In the genomic region with DNA sequence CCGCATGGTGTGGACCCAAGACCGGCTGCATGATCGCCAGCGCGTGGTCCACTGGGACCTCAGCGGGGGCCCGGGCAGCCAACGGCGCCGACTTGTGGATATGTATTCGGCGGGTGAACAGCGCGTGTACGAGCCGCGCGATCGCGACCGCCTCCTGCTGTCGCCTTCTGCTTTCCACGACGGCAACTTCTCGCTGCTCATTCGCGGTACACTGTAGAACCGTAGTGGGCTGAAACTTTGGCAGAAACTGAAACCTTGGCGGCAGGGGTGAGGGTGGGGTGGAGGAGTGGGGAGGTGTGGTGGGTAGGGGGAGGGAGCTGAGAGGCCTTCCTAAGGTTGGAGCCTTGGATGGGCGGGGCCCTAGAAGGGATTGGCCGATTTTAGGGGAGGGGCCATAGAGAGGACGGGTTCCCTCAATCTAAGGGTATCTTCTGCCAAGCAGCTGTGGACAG, we compare ENCODE assay signal across 8 mouse cellular contexts. TPM values are rescaled to one million over a fixed set of nuclear protein-coding genes. Genes with fewer than 3 reads are reported as not detected.
DNase-seq lines count a peak whose midpoint lies in the region; ATAC-seq and TF ChIP-seq lines count a peak whose summit lies in the region.

No protein-coding gene starts in this region.

- H3K4me3 ChIP-seq in hindbrain, embryonic 15.5 days: peak overlapping the region; percentile 21
- H3K4me3 ChIP-seq in liver, embryonic 11.5 days (ENCODE audit: low read depth, low read length): peak overlapping the region; percentile 59
- peak overlapping the region; percentile 30 for H3K4me3 ChIP-seq in midbrain, postnatal 0 days (ENCODE audit: low read depth, low read length)

- no peaks in the 10 kb centered on the region for H3K36me3 ChIP-seq in hindbrain, embryonic 15.5 days
- 0 out of 2 replicates have a peak, but pooled peaks cover 3% of the 10 kb centered on the region for H3K36me3 ChIP-seq in liver, embryonic 11.5 days (ENCODE audit: control insufficient read depth, insufficient read depth, low read length)
- no peaks in the 10 kb centered on the region for H3K36me3 ChIP-seq in midbrain, postnatal 0 days (ENCODE audit: insufficient read depth, low read length)

- H3K27ac ChIP-seq in hindbrain, embryonic 15.5 days (replicated peaks): no peak overlapping the region
- H3K27ac ChIP-seq in liver, embryonic 11.5 days (ENCODE audit: low read depth, low read length): no peak overlapping the region
- H3K27ac ChIP-seq in midbrain, postnatal 0 days (ENCODE audit: low read depth, low read length): no peak overlapping the region

- H3K9ac ChIP-seq in hindbrain, embryonic 15.5 days: no peak overlapping the region
- peak overlapping the region; percentile 70 for H3K9ac ChIP-seq in liver, embryonic 11.5 days (ENCODE audit: low read depth, low read length)
- no peak overlapping the region for H3K9ac ChIP-seq in midbrain, postnatal 0 days (replicated peaks; ENCODE audit: low read length, poor library complexity, severe bottlenecking)

- peaks cover 6% of the 10 kb centered on the region for H3K27me3 ChIP-seq in hindbrain, embryonic 15.5 days
- peaks cover 8% of the 10 kb centered on the region for H3K27me3 ChIP-seq in liver, embryonic 11.5 days (replicated peaks; ENCODE audit: control insufficient read depth, insufficient read depth, low read length)
- H3K27me3 ChIP-seq in midbrain, postnatal 0 days (ENCODE audit: insufficient read depth, low read length): peaks cover 7% of the 10 kb centered on the region

- ATAC-seq in hindbrain, embryonic 15.5 days (ENCODE audit: low FRiP score, low read depth): 0 out of 2 replicates have a peak, but pooled peaks have one; percentile 27
- ATAC-seq in liver, embryonic 11.5 days (replicated peaks; ENCODE audit: low FRiP score): peak; percentile 82
- ATAC-seq in midbrain, postnatal 0 days (ENCODE audit: low FRiP score): peak; percentile 53

- under 1% methylated on average over 32 of the region's 32 CpGs for WGBS in hindbrain, embryonic 15.5 days
- 1% methylated on average over 32 of the region's 32 CpGs for WGBS in liver, embryonic 11.5 days
- under 1% methylated on average over 32 of the region's 32 CpGs for WGBS in midbrain, postnatal 0 days

- no peaks in the 10 kb centered on the region for H3K9me3 ChIP-seq in hindbrain, embryonic 15.5 days
- no peaks in the 10 kb centered on the region for H3K9me3 ChIP-seq in liver, embryonic 11.5 days (ENCODE audit: control insufficient read depth, low read length)
- no peaks in the 10 kb centered on the region for H3K9me3 ChIP-seq in midbrain, postnatal 0 days (ENCODE audit: low read length)

- H3K4me1 ChIP-seq in hindbrain, embryonic 15.5 days (replicated peaks): peaks cover 14% of the 10 kb centered on the region
- H3K4me1 ChIP-seq in liver, embryonic 11.5 days (replicated peaks; ENCODE audit: control insufficient read depth, insufficient read depth, low read length): peaks cover 24% of the 10 kb centered on the region
- no peaks in the 10 kb centered on the region; the same call in 1 of the 2 replicates for H3K4me1 ChIP-seq in midbrain, postnatal 0 days (ENCODE audit: insufficient read depth, low read length)

- H3K4me2 ChIP-seq in hindbrain, embryonic 15.5 days: peak overlapping the region; percentile 52
- H3K4me2 ChIP-seq in liver, embryonic 11.5 days: peak overlapping the region; percentile 98
- peak overlapping the region; percentile 53 for H3K4me2 ChIP-seq in midbrain, postnatal 0 days (ENCODE audit: low read depth, low read length, poor library complexity, severe bottlenecking)

- DNase-seq in cerebellum, adult 18-20 months: peak; percentile 38 to 45
- no peak for DNase-seq in cerebellum, adult 9-10 months
- peak; percentile 73 for DNase-seq in c-Kit-positive CD71-positive TER-119-negative erythroid progenitor cells, embryonic 14.5 days (ENCODE audit: low read depth)
- peak; percentile 64 for DNase-seq in gastrocnemius, adult 18-20 months (ENCODE audit: low spot score)
- DNase-seq in liver, embryonic 11.5 days (ENCODE audit: low spot score): peak; percentile 61
- DNase-seq in midbrain, postnatal 0 days (ENCODE audit: low spot score): peak; percentile 40
- DNase-seq in thymus, adult 18-20 months: peak; percentile 46 to 68

- TF ChIP-seq CTCF in midbrain, postnatal 0 days (IDR thresholded peaks at IDR 0.05): peak; percentile 46

RNA-seq across cellular contexts. Expression of a gene that starts 1.5 kb away (rescaled TPM):
- 10 to 100 TPM; 25.0 to 29.7 TPM for total RNA-seq in gastrocnemius, adult 18-20 months (2021)
- polyA plus RNA-seq in hindbrain, embryonic 15.5 days (2015; fragmentation: Nextera tagmentation; extraction: Ambion mirVana): 32.5 and 32.7 TPM in 2 replicates
- polyA plus RNA-seq in liver, embryonic 11.5 days (2014; fragmentation: Nextera tagmentation; extraction: Ambion mirVana): 14.9 and 16.6 TPM in 2 replicates
- 35.5 and 37.2 TPM in 2 replicates for total RNA-seq in midbrain, postnatal 0 days (2014; rRNA removed)
- 27.2 and 32.7 TPM in 2 replicates for polyA plus RNA-seq in midbrain, postnatal 0 days (2015; fragmentation: Nextera tagmentation; extraction: Ambion mirVana)

RNA-seq across cellular contexts. Expression of a gene that starts 6.2 kb away (rescaled TPM):
- 100 to 1,000 TPM; 104 to 106 TPM for total RNA-seq in gastrocnemius, adult 18-20 months (2021)
- polyA plus RNA-seq in hindbrain, embryonic 15.5 days (2015; fragmentation: Nextera tagmentation; extraction: Ambion mirVana): 30.8 and 32.8 TPM in 2 replicates
- 7.0 and 11.0 TPM in 2 replicates for polyA plus RNA-seq in liver, embryonic 11.5 days (2014; fragmentation: Nextera tagmentation; extraction: Ambion mirVana)
- 141 and 156 TPM in 2 replicates for total RNA-seq in midbrain, postnatal 0 days (2014; rRNA removed)
- polyA plus RNA-seq in midbrain, postnatal 0 days (2015; fragmentation: Nextera tagmentation; extraction: Ambion mirVana): 17.5 TPM in 2 replicates

RNA-seq across cellular contexts. Expression of a gene that starts 10.0 kb away (rescaled TPM):
- 10 to 100 TPM; 79.5 to 82.6 TPM for total RNA-seq in gastrocnemius, adult 18-20 months (2021)
- 129 TPM in 2 replicates for polyA plus RNA-seq in hindbrain, embryonic 15.5 days (2015; fragmentation: Nextera tagmentation; extraction: Ambion mirVana)
- polyA plus RNA-seq in liver, embryonic 11.5 days (2014; fragmentation: Nextera tagmentation; extraction: Ambion mirVana): 199 and 212 TPM in 2 replicates
- 90.9 and 102 TPM in 2 replicates for total RNA-seq in midbrain, postnatal 0 days (2014; rRNA removed)
- polyA plus RNA-seq in midbrain, postnatal 0 days (2015; fragmentation: Nextera tagmentation; extraction: Ambion mirVana): 155 and 158 TPM in 2 replicates

RNA-seq across cellular contexts. Expression of a gene that starts 22.1 kb away (rescaled TPM):
- under 1 TPM; 0.09 to 0.12 TPM for total RNA-seq in gastrocnemius, adult 18-20 months (2021)
- polyA plus RNA-seq in hindbrain, embryonic 15.5 days (2015; fragmentation: Nextera tagmentation; extraction: Ambion mirVana): 0.43 and 0.54 TPM in 2 replicates
- polyA plus RNA-seq in liver, embryonic 11.5 days (2014; fragmentation: Nextera tagmentation; extraction: Ambion mirVana): 0.22 and 0.26 TPM in 2 replicates
- 0.38 and 1.2 TPM in 2 replicates for total RNA-seq in midbrain, postnatal 0 days (2014; rRNA removed)
- 0.12 and 0.22 TPM in 2 replicates for polyA plus RNA-seq in midbrain, postnatal 0 days (2015; fragmentation: Nextera tagmentation; extraction: Ambion mirVana)

RNA-seq across cellular contexts. Expression of a gene that starts 28.2 kb away (rescaled TPM):
- total RNA-seq in gastrocnemius, adult 18-20 months (2021): 10 to 100 TPM; 13.0 to 16.2 TPM
- 25.6 and 29.1 TPM in 2 replicates for polyA plus RNA-seq in hindbrain, embryonic 15.5 days (2015; fragmentation: Nextera tagmentation; extraction: Ambion mirVana)
- polyA plus RNA-seq in liver, embryonic 11.5 days (2014; fragmentation: Nextera tagmentation; extraction: Ambion mirVana): 16.4 and 16.9 TPM in 2 replicates
- total RNA-seq in midbrain, postnatal 0 days (2014; rRNA removed): 35.3 and 43.7 TPM in 2 replicates
- polyA plus RNA-seq in midbrain, postnatal 0 days (2015; fragmentation: Nextera tagmentation; extraction: Ambion mirVana): 27.3 and 32.1 TPM in 2 replicates

Comparison
In these comparisons a context has a peak if more than half of its experiments do, and no peak if none do; other contexts are left out.
1. ATAC-seq: peak in every context shown above with its lines; median percentile 82 in liver, embryonic 11.5 days; 53 in midbrain, postnatal 0 days; 27 in hindbrain, embryonic 15.5 days.